Mouse (Mus musculus): ENCODE results near the gene Mmrn2. TPM values are rescaled to one million over a fixed set of nuclear protein-coding genes. Genes with fewer than 3 reads are reported as not detected.
"Not testable (repeated sequence)": the region's sequence is repeated elsewhere in the genome, so short reads cannot be mapped to it uniquely, and the experiment has no call there.

Gene Mmrn2
- polyA plus RNA-seq, 1 experiment from 2014 or later = 2.6 TPM

DNA sequence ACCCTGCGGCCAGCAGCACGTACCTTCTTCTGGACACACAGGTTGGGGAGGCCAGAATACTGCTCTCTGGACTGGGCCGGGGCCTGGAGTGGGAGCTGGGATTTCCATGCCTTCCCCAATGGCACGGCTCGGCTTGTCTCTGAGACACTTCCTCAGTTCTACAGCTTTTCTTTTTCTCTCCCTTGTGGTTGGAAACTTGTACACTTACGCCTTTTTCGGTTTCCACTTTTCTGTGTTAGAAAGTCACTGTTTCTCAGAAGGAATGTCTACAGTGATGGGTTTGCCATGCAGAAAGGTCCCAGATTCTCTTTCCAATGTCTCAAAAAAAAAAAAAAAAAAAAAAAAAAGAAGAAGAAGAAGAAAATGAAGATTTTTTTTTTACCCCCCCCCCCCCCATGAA lies 28.2 kb downstream of the Mmrn2 start:
- Histone ChIP-seq H3K9ac (no peak overlapping the region), H3K9me3 (replicated peaks) (no peaks in the 10 kb centered on the region), H3K36me3 (replicated peaks) (no peaks in the 10 kb centered on the region), H3K4me1 (replicated peaks) (no peaks in the 10 kb centered on the region), H3K27ac (replicated peaks) (no peak overlapping the region), H3K4me2 (no peak overlapping the region), H3K4me3 (replicated peaks) (no peak overlapping the region), H3K27me3 (no peaks in the 10 kb centered on the region)
- ATAC-seq (ENCODE audit: insufficient read depth) = no peak
- 73% methylated on average over 7 of the region's 7 CpGs for WGBS (ENCODE audit: insufficient replicate concordance)

DNA sequence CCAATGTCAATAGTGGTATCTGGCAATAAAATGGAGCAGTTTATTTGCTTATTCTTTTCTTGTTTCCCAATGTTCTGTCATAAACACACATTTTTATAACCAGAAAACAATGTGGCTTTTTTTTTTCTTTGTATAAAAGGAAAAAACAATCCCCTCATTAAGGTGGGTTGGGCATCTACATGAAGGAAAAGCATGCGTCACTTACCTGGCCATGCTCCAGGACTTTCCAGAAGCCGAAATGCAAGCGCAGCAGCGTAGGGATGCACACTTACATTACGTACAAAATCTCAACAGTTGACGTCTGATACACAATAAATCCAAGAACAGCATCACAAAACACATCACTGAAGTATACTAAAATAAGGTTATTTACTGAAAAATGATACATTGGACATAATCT lies 35.5 kb downstream of the Mmrn2 start:
- no peak overlapping the region for H3K27ac ChIP-seq (replicated peaks)
- H3K4me2 ChIP-seq = no peak overlapping the region
- no peak for ATAC-seq (ENCODE audit: insufficient read depth)
- 84% methylated on average over 6 of the region's 6 CpGs for WGBS (ENCODE audit: insufficient replicate concordance)
- H3K36me3 ChIP-seq (replicated peaks) = peaks cover 5% of the 10 kb centered on the region; the same call in 1 of the 2 replicates
- H3K4me1 ChIP-seq (replicated peaks) = no peaks in the 10 kb centered on the region
- no peak overlapping the region for H3K4me3 ChIP-seq (replicated peaks)
- no peaks in the 10 kb centered on the region for H3K27me3 ChIP-seq
- H3K9me3 ChIP-seq (replicated peaks) = no peaks in the 10 kb centered on the region
- no peak overlapping the region for H3K9ac ChIP-seq

DNA sequence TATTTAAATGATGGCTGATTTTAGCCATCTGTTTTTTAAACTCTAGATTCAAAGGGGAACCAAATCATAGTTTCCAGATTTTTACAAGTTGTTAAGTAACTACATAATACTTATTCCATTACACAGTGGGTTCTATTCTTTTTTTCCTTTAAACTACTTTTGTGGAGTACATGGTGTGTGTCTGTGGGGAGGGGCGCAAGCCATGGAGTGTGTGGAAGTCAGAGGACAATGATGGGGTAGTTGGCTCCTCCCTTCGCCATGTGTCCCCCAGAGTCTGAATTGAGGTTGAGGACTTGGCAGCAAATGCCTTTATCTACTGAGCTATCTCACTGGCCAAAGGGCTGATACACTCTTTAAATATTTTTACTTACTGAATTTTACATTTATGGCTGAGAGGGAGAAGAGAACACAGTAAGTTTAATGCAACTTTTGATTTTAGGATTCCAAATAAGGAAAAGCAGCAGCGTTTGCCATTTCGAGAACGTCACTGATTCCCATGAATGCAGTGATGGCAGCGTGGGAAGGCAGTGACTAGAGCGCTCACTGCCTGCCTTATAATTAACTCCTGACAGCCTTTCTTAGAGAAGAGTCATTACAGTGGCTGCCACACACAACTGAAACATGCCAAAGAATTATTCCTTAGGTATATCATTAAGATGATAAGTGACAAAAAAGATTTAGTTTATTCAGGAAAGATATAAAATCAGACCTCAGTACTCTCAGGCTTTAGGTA lies 37.1 kb downstream of the Mmrn2 start:
- Histone ChIP-seq H3K4me3 (replicated peaks) (no peak overlapping the region), H3K4me2 (no peak overlapping the region), H3K36me3 (replicated peaks) (peaks cover 5% of the 10 kb centered on the region; the same call in 1 of the 2 replicates), H3K27ac (replicated peaks) (no peak overlapping the region), H3K9me3 (replicated peaks) (no peaks in the 10 kb centered on the region), H3K9ac (no peak overlapping the region), H3K4me1 (replicated peaks) (no peaks in the 10 kb centered on the region), H3K27me3 (no peaks in the 10 kb centered on the region)
- no peak for ATAC-seq (ENCODE audit: insufficient read depth)
- 69% methylated on average over 7 of the region's 7 CpGs for WGBS (ENCODE audit: insufficient replicate concordance)

DNA sequence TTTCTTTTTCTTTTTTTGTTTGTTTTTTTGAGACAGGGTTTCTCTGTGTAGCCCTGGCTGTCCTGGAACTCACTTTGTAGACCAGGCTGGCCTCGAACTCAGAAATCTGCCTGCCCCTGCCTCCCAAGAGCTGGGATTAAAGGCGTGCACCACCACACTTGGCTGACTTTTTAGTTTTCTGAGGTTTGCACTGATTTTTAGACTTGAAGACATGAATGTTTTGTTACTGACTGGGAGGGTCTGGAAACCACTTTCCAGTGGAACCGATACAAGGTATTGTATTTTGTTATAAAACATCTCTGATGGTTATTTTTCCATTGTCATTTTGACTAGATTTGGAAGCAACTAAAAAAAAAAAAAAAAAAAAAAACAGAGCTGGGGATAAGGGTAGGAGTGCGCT lies 41.7 kb downstream of the Mmrn2 start:
- 59% methylated on average over 4 of the region's 4 CpGs for WGBS (ENCODE audit: insufficient replicate concordance)
- H3K4me3 ChIP-seq (replicated peaks); H3K9ac ChIP-seq; ATAC-seq (ENCODE audit: insufficient read depth); H3K36me3 ChIP-seq (replicated peaks); H3K27me3 ChIP-seq; H3K4me1 ChIP-seq (replicated peaks); H3K9me3 ChIP-seq (replicated peaks); H3K27ac ChIP-seq (replicated peaks); H3K4me2 ChIP-seq: not testable (repeated sequence)

DNA sequence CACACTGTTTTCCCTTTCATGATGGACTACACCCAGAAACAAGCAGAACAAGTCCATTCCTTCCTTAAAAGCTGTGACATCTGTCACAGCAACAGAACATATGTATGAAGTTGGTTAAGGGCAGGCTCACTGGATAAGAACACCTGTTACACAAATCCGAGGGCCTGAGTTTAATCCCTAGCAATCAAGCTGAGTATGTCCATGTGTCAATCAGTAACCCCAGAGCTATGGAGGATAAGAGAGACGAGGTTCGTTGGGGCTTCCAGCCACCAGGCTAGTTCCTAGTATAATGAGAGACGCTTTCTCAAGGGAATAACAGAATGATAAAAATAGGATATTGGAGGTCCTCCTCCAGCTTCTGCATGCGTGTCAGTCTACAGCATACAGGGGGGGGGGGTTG lies 42.2 kb downstream of the Mmrn2 start:
- H3K4me2 ChIP-seq = no peak overlapping the region
- 67% methylated on average over 5 of the region's 5 CpGs for WGBS (ENCODE audit: insufficient replicate concordance)
- no peak overlapping the region for H3K4me3 ChIP-seq (replicated peaks)
- peaks cover 5% of the 10 kb centered on the region; the same call in 1 of the 2 replicates for H3K36me3 ChIP-seq (replicated peaks)
- H3K9me3 ChIP-seq (replicated peaks) = no peaks in the 10 kb centered on the region
- H3K9ac ChIP-seq = no peak overlapping the region
- no peaks in the 10 kb centered on the region for H3K4me1 ChIP-seq (replicated peaks)
- no peaks in the 10 kb centered on the region for H3K27me3 ChIP-seq
- no peak overlapping the region for H3K27ac ChIP-seq (replicated peaks)
- no peak for ATAC-seq (ENCODE audit: insufficient read depth)

DNA sequence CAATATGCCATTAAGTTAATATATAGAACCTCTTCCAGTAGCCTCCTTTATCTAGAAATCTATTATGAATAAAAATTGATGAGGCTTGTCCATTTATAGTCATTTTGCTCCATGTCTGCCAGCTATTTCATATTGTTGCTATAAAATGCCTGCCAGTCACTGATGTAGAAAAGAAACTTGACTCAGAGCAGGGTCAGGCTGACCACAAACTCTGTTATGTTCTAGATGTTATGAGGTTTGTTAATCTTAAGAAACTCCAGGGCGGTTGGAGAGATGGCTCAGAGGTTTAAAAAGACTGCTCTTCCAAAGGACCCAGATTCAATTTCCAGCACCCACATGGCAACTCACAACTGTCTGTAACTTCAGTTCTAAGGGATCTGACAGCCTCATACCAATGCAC lies 45.8 kb downstream of the Mmrn2 start:
- Histone ChIP-seq H3K27me3 (no peaks in the 10 kb centered on the region), H3K4me3 (replicated peaks) (no peak overlapping the region), H3K4me1 (replicated peaks) (no peaks in the 10 kb centered on the region), H3K27ac (replicated peaks) (no peak overlapping the region), H3K9ac (no peak overlapping the region), H3K4me2 (no peak overlapping the region), H3K36me3 (replicated peaks) (no peaks in the 10 kb centered on the region; the same call in 1 of the 2 replicates), H3K9me3 (replicated peaks) (no peaks in the 10 kb centered on the region)
- ATAC-seq (ENCODE audit: insufficient read depth) = no peak
- WGBS (ENCODE audit: insufficient replicate concordance) = 53% methylated on average over 1 of the region's 1 CpGs

DNA sequence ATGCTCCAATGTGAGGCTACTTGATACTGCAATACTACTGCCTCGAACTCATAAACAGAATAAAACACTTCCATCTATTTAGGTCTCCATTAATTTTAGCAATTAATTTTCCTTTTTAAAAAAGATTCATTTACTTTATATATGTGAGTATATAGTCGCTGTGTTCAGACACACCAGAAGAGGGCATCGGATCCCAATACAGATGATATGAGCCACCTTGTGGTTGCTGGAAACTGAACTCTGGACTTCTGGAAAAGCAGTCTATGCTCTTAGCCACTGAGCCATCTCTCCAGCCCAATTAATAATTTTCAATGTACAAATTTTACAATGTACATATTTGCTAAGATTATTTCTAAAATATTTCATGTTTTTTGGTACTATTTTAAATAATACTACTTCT lies 53.0 kb downstream of the Mmrn2 start:
- no peak overlapping the region for H3K4me3 ChIP-seq (replicated peaks)
- ATAC-seq (ENCODE audit: insufficient read depth) = no peak
- H3K36me3 ChIP-seq (replicated peaks) = peaks cover 3% of the 10 kb centered on the region; the same call in 1 of the 2 replicates
- no peak overlapping the region for H3K9ac ChIP-seq
- H3K4me1 ChIP-seq (replicated peaks) = no peaks in the 10 kb centered on the region
- 60% methylated on average over 3 of the region's 3 CpGs for WGBS (ENCODE audit: insufficient replicate concordance)
- H3K4me2 ChIP-seq = no peak overlapping the region
- H3K27ac ChIP-seq (replicated peaks) = no peak overlapping the region
- no peaks in the 10 kb centered on the region for H3K27me3 ChIP-seq
- no peaks in the 10 kb centered on the region for H3K9me3 ChIP-seq (replicated peaks)

DNA sequence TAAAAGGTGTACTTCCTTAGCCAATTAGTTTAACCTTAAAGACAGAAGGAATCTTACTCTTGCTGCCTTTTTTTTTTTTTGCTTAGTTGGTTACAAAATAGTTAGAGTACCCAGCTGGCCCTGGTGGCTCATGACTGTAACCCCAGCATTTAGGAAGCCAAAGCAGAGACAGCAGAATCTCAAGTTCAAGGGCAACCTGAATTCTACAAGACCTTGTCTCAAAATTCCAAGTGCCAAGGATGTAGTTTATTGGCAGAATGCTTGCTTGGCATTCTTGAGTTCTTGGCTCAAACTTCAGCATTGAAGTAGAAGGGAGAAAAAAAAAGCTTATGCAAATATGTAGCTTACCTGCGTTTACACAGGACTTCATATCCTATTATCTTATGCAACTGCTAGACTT lies 53.8 kb downstream of the Mmrn2 start:
- H3K4me1 ChIP-seq (replicated peaks) = no peaks in the 10 kb centered on the region
- WGBS (ENCODE audit: insufficient replicate concordance) = 70% methylated on average over 1 of the region's 1 CpGs
- no peaks in the 10 kb centered on the region for H3K9me3 ChIP-seq (replicated peaks)
- H3K9ac ChIP-seq = no peak overlapping the region
- no peak for ATAC-seq (ENCODE audit: insufficient read depth)
- no peaks in the 10 kb centered on the region for H3K27me3 ChIP-seq
- peaks cover 3% of the 10 kb centered on the region; the same call in 1 of the 2 replicates for H3K36me3 ChIP-seq (replicated peaks)
- no peak overlapping the region for H3K4me3 ChIP-seq (replicated peaks)
- no peak overlapping the region for H3K4me2 ChIP-seq
- H3K27ac ChIP-seq (replicated peaks) = no peak overlapping the region

DNA sequence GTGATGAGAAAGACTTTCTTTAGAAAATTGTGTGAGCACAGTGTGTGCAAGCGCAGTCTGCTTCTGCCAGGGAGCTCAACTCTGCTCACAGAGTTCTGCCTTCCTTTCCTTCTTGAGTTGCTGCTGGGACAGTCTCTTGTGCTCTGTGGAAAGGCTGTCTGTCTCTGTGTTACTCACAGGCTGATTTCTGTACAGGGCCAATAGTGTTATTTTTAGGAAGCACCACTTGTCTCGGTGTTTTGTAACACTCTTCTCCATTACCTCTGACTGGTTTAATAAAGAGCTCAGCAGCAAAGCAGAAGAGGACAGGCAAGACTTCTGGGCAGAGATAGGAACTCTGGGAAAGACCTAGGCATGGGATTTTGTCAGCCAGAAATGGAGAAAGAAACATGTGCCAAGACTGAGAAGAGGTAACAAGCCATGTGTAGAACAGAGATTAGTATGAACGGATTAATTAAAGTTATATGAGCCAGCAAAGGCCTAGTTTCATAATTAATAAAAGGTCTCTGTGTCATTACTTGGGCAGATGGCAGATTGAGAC lies 65.3 kb downstream of the Mmrn2 start:
- H3K4me3 ChIP-seq (replicated peaks) = no peak overlapping the region
- no peak overlapping the region for H3K9ac ChIP-seq
- H3K4me1 ChIP-seq (replicated peaks) = no peaks in the 10 kb centered on the region
- H3K4me2 ChIP-seq = no peak overlapping the region
- H3K27me3 ChIP-seq = no peaks in the 10 kb centered on the region
- H3K27ac ChIP-seq (replicated peaks) = no peak overlapping the region
- no peak for ATAC-seq (ENCODE audit: insufficient read depth)
- 63% methylated on average over 3 of the region's 3 CpGs for WGBS (ENCODE audit: insufficient replicate concordance)
- H3K9me3 ChIP-seq (replicated peaks) = no peaks in the 10 kb centered on the region
- H3K36me3 ChIP-seq (replicated peaks) = 0 out of 2 replicates have a peak, but pooled peaks cover 3% of the 10 kb centered on the region

DNA sequence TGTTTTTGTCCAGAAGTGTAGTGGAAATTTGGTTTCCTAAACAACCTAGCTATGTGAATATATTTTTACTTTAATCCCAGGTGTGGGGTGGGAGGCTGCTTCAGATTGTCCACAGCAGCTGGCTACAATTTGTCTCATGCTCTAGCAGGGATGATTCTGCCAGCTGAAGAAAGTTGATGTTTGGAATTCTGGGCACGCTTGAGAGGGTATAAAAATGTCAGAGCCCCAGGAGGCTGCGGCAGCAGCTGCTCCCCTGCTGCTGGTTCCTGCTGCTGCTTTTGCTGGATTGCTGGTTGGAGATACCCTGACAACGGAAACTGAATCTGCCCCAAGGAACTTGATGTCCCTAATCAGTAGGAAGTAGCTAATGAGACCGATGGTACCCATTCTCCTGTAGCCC lies 67.3 kb downstream of the Mmrn2 start:
- no peak overlapping the region for H3K4me2 ChIP-seq
- H3K4me3 ChIP-seq (replicated peaks) = no peak overlapping the region
- no peaks in the 10 kb centered on the region for H3K9me3 ChIP-seq (replicated peaks)
- no peaks in the 10 kb centered on the region for H3K4me1 ChIP-seq (replicated peaks)
- WGBS (ENCODE audit: insufficient replicate concordance) = 66% methylated on average over 4 of the region's 4 CpGs
- no peaks in the 10 kb centered on the region for H3K27me3 ChIP-seq
- no peak overlapping the region for H3K27ac ChIP-seq (replicated peaks)
- ATAC-seq (ENCODE audit: insufficient read depth) = no peak
- peaks cover 8% of the 10 kb centered on the region; the same call in 1 of the 2 replicates for H3K36me3 ChIP-seq (replicated peaks)
- no peak overlapping the region for H3K9ac ChIP-seq

DNA sequence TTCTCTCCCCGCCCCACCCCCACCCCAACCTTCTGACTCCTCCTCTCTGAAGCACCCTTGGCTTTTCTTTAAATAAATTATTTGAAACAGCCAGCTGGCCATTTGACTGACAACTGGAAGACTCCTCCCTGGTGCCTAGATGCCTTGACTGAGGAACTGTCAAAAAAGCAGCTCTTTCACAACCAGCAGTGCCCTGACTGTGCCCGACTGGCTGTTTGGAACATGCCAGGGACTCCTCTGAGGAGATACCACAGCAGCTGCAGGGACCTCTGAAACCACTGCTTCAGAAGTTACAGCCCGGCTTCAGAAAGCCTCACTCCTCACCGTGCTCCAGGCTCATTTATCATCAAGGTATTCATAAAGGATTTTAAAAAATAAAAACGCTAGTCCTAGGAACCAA lies 69.1 kb downstream of the Mmrn2 start:
- no peak for ATAC-seq (ENCODE audit: insufficient read depth)
- H3K4me3 ChIP-seq (replicated peaks) = no peak overlapping the region
- no peak overlapping the region for H3K27ac ChIP-seq (replicated peaks)
- no peak overlapping the region for H3K9ac ChIP-seq
- no peak overlapping the region for H3K4me2 ChIP-seq
- no peaks in the 10 kb centered on the region for H3K27me3 ChIP-seq
- H3K36me3 ChIP-seq (replicated peaks) = peaks cover 10% of the 10 kb centered on the region; the same call in 1 of the 2 replicates
- no peaks in the 10 kb centered on the region for H3K4me1 ChIP-seq (replicated peaks)
- no peaks in the 10 kb centered on the region for H3K9me3 ChIP-seq (replicated peaks)
- WGBS (ENCODE audit: insufficient replicate concordance) = 59% methylated on average over 5 of the region's 5 CpGs

DNA sequence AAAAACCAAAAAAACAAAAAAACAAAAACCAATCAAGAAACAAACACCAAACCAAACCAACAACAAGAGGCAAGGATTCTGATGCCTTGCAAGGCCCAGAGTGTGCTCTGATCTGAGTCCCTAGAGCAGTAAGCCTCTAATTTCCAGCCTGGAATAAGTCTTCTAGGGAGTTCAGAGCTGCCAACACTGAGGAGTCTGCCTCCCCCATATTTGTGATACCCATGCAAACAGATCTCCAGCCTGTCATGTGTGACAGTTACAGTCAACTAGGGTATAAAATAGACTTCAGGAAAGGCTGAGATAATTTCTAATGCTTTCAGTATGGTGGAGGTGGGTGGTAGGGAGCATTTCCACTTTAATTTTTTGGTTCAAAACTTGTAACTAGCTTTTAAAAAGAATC lies 69.7 kb downstream of the Mmrn2 start:
- no peak for ATAC-seq (ENCODE audit: insufficient read depth)

More for the DNA sequence above, 69.7 kb downstream of the Mmrn2 start:
- H3K36me3 ChIP-seq (replicated peaks) = peaks cover 10% of the 10 kb centered on the region; the same call in 1 of the 2 replicates
- H3K27me3 ChIP-seq = no peaks in the 10 kb centered on the region
- H3K27ac ChIP-seq (replicated peaks) = no peak overlapping the region
- no peaks in the 10 kb centered on the region for H3K9me3 ChIP-seq (replicated peaks)
- H3K4me1 ChIP-seq (replicated peaks) = no peaks in the 10 kb centered on the region
- H3K4me2 ChIP-seq = no peak overlapping the region
- no peak overlapping the region for H3K9ac ChIP-seq
- H3K4me3 ChIP-seq (replicated peaks) = no peak overlapping the region

Measured in liver, embryonic 15.5 days (tissue).